Mouse (Mus musculus) megakaryocyte, embryonic 14.5 days (primary cell): Measurements from ENCODE around the gene Tekt1. TPM values are rescaled to one million over a fixed set of nuclear protein-coding genes. Genes with fewer than 3 reads are reported as not detected.

ENCODE experiments used
- H3K27me3 ChIP-seq: replicated peaks from 2 replicates; pipeline ENCODE3; 2012; ENCODE audit warnings: inconsistent platforms
- H3K36me3 ChIP-seq: replicated peaks from 2 replicates; pipeline ENCODE3; 2012; ENCODE audit warnings: low read length, inconsistent platforms, mixed read lengths
- H3K4me1 ChIP-seq: 2 replicates; pipeline ENCODE4 v1.6.1; 2012; ENCODE audit warnings: inconsistent platforms
- H3K4me3 ChIP-seq: replicated peaks from 2 replicates; pipeline ENCODE3; 2012; ENCODE audit warnings: moderate library complexity, mild to moderate bottlenecking, inconsistent platforms
- H3K9me3 ChIP-seq: 2 replicates; pipeline ENCODE4 v1.6.1; 2012; ENCODE audit warnings: inconsistent platforms
- FLI1 ChIP-seq: IDR thresholded peaks from 2 replicates; pipeline ENCODE4 v1.6.1; 2012; ENCODE audit warnings: low read length, inconsistent platforms, mixed read lengths
- GATA1 ChIP-seq: IDR thresholded peaks from 3 replicates; pipeline ENCODE4 v1.6.1; 2012; ENCODE audit warnings: mixed read lengths, low read length, inconsistent platforms, borderline replicate concordance
- polyA plus RNA-seq: library from polyadenylated mRNA; stranded (reverse); fragments of >175 nt; gene quantifications from 2 replicates; pipeline ENCODE4 v1.2.3, GENCODE M21; 2012; ENCODE audit warnings: low replicate concordance; ENCODE audit not compliant: insufficient read depth

Gene Tekt1
- not detected in 2 replicates for polyA plus RNA-seq

DNA sequence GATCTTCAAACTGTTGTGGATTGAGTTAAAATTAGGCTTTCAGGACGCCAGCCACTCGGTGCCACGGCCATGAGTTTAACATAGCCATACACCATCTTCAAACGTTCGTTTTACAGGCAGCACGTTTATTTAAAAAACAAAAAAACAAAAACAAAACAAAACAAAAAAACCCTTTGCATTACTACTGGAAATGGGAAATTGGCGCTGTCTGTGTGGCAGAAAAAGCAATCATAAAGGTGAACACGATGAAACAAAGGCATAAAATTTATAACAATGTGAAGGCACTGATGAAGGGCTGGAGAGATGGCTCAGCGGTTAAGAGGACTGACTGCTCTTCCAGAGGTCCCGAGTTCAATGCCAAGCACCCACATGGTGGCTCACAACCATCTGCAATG lies at the start of gene Tekt1:
TSS of gene Tekt1 (minus strand) at position 96 of the 395 bp plus-strand sequence.
- TF ChIP-seq GATA1, result no peak
- no peak for TF ChIP-seq FLI1
- peak within 1 kb of the TSS; percentile 86 for H3K4me3 ChIP-seq
- H3K27me3 ChIP-seq, result peaks cover 55% of the 10 kb centered on the region
- no peaks in the 10 kb centered on the region for H3K9me3 ChIP-seq
- no peaks in the 10 kb centered on the region for H3K36me3 ChIP-seq
- peaks cover 9% of the 10 kb centered on the region for H3K4me1 ChIP-seq

DNA sequence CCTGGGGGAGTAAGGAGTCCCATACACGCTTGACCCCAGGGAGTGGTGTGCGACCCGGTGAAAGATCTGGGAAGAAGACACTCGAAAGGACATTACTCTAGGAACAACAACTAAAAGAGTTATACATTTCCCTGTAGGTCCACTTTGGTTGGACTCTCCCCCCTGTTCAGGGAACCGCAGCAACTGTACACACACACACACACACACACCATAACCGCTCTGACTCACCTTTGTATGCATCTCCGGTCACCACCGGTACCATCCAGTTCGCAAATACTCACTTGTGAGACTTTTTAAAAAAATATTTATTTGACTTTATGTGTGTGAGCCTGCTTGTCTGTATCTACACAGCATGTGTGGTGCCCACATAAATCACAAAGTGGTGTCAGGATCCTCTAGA lies 49.7 kb upstream of the Tekt1 start:
- Histone ChIP-seq H3K27me3 (peaks cover 97% of the 10 kb centered on the region), H3K4me1 (peaks cover 37% of the 10 kb centered on the region), H3K36me3 (no peaks in the 10 kb centered on the region), H3K4me3 (peak overlapping the region; percentile 91), H3K9me3 (no peaks in the 10 kb centered on the region)
- TF ChIP-seq GATA1 (no peak), FLI1 (no peak)

- Histone ChIP-seq H3K4me3 (peak within 1 kb of the TSS; percentile 91), H3K9me3 (no peaks in the 10 kb centered on the region), H3K4me1 (peaks cover 31% of the 10 kb centered on the region), H3K27me3 (peaks cover 98% of the 10 kb centered on the region), H3K36me3 (no peaks in the 10 kb centered on the region)
- TF ChIP-seq GATA1 (no peak), FLI1 (no peak)
Observed at GRCm38 (mm10) chr11:72411093-72411921, 49.1 kb upstream of the Tekt1 start, which contains the start of gene Smtnl2. Smtnl2 (minus strand) TSS chr11:72411713.

DNA sequence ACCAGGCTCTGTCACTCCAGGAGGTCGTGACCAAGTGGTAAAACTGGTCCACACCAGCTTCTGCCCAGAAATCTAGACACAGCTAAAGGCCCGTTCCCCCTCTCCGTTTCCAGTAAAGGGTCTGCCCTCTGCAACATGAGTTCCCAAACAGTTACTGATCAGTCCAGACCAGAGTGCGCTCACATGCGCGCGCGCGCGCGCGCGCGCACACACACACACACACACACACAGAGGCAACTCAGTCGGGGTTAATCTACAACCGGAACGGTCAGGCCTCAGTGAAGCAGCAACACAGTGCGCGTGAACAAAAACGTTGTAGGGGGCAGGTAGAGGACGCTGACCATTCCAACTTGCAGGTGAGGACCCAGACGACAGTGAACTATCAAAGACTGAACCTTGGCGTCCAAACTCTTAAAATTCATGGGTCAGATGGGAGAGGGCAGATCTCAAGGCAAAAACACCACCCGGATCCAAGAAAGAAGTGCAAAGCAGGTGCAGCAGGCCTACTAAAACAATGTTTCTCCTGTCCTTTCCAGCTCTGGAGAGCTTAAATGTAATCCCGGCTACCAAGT lies 48.4 kb upstream of the Tekt1 start:
- H3K9me3 ChIP-seq, result no peaks in the 10 kb centered on the region
- H3K36me3 ChIP-seq, result no peaks in the 10 kb centered on the region
- peaks cover 100% of the 10 kb centered on the region for H3K27me3 ChIP-seq
- peaks cover 29% of the 10 kb centered on the region for H3K4me1 ChIP-seq
- peak overlapping the region; percentile 91 for H3K4me3 ChIP-seq
- no peak for TF ChIP-seq FLI1
- no peak for TF ChIP-seq GATA1

DNA sequence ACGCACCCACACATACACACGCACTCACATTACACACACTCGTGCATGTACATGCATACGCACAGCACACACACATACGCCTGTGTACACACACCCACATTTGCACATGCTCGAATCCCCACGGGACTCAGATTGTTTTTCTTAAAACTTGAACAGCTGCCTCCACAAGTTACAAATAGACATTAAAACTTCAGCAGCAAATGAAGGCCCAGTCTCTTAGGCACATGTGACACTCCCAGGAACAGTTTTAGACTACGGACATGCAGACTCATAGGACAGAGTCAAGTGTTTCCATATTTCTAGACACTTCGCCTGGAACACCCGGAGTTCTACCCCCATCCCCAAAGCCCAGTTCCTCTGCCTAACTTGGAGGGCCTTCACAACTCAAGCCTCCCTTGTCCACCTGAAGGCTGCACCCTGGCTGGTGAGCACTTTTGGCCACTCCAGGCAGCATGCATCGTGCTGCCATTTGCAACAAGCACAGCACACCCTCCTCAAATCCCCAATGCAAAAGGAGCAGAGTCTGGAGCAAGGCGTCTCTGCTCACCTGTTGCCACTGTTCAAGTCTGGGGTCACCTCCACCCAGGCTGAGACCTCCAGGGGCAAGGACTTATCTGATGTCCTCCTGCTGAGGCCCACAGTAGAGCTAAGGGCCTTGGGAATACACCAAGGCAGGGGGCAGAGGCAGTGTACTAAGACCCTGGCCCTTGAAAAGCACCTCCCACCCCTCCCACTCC lies 47.6 kb upstream of the Tekt1 start:
- Histone ChIP-seq H3K4me3 (no peak overlapping the region), H3K36me3 (no peaks in the 10 kb centered on the region), H3K4me1 (peaks cover 21% of the 10 kb centered on the region), H3K27me3 (peaks cover 98% of the 10 kb centered on the region), H3K9me3 (no peaks in the 10 kb centered on the region)
- TF ChIP-seq FLI1, result no peak
- TF ChIP-seq GATA1, result no peak

- Histone ChIP-seq H3K4me1 (peaks cover 17% of the 10 kb centered on the region), H3K9me3 (no peaks in the 10 kb centered on the region), H3K27me3 (peaks cover 98% of the 10 kb centered on the region), H3K4me3 (no peak overlapping the region), H3K36me3 (no peaks in the 10 kb centered on the region)
- TF ChIP-seq FLI1 (no peak), GATA1 (no peak)
Observed at GRCm38 (mm10) chr11:72408451-72409170, 46.4 kb upstream of the Tekt1 start.

GRCm38 (mm10) chr11:72407574-72407973 lies 45.3 kb upstream of the Tekt1 start:
- no peaks in the 10 kb centered on the region for H3K9me3 ChIP-seq
- peaks cover 17% of the 10 kb centered on the region for H3K4me1 ChIP-seq
- H3K27me3 ChIP-seq, result peaks cover 98% of the 10 kb centered on the region
- TF ChIP-seq FLI1 (no peak), GATA1 (no peak)
- no peaks in the 10 kb centered on the region for H3K36me3 ChIP-seq
- no peak overlapping the region for H3K4me3 ChIP-seq

GRCm38 (mm10) chr11:72407081-72407480 lies 44.8 kb upstream of the Tekt1 start:
- Histone ChIP-seq H3K36me3 (no peaks in the 10 kb centered on the region), H3K9me3 (no peaks in the 10 kb centered on the region), H3K27me3 (peaks cover 98% of the 10 kb centered on the region), H3K4me3 (no peak overlapping the region), H3K4me1 (peaks cover 17% of the 10 kb centered on the region)
- no peak for TF ChIP-seq FLI1
- no peak for TF ChIP-seq GATA1

- TF ChIP-seq FLI1, result no peak
- TF ChIP-seq GATA1, result no peak
- H3K27me3 ChIP-seq, result peaks cover 94% of the 10 kb centered on the region
- H3K4me3 ChIP-seq, result no peak overlapping the region
- no peaks in the 10 kb centered on the region for H3K9me3 ChIP-seq
- no peaks in the 10 kb centered on the region for H3K36me3 ChIP-seq
- H3K4me1 ChIP-seq, result peaks cover 9% of the 10 kb centered on the region
Observed at GRCm38 (mm10) chr11:72406079-72406675, 43.9 kb upstream of the Tekt1 start.

GRCm38 (mm10) chr11:72405532-72405931 lies 43.3 kb upstream of the Tekt1 start:
- no peaks in the 10 kb centered on the region for H3K9me3 ChIP-seq
- TF ChIP-seq FLI1, result no peak
- no peak for TF ChIP-seq GATA1
- peaks cover 3% of the 10 kb centered on the region; the same call in 1 of the 2 replicates for H3K4me1 ChIP-seq
- H3K4me3 ChIP-seq, result no peak overlapping the region
- peaks cover 94% of the 10 kb centered on the region for H3K27me3 ChIP-seq
- no peaks in the 10 kb centered on the region for H3K36me3 ChIP-seq
